Mouse (Mus musculus): ENCODE results near the gene Lca5. TPM values are rescaled to one million over a fixed set of nuclear protein-coding genes. Genes with fewer than 3 reads are reported as not detected.

The Lca5 gene
- 6.3 to 9.4 TPM (median 7.9 TPM) in 4 replicates for total RNA-seq (2023; ENCODE audit: inconsistent age)

GRCm38 (mm10) chr9:83440392-83441357 is at the start of gene Lca5:
Lca5 (minus strand) TSS chr9:83441127.

Other genes with a start within 250 kb of the Lca5 start
- gene Sh3bgrl2, start 107.2 kb upstream of the Lca5 start, total RNA-seq (2023; ENCODE audit: inconsistent age) = 0.54 to 0.87 TPM (median 0.85 TPM) in 4 replicates